Mouse (Mus musculus) left cerebral cortex, adult 6 months (tissue): ENCODE measurements around the gene Hadha. TPM values are rescaled to one million over a fixed set of nuclear protein-coding genes. Genes with fewer than 3 reads are reported as not detected.

ENCODE experiments used
- long read RNA-seq, 2 experiments: library from polyadenylated mRNA; unstranded; transcript quantifications; one replicate each; pipeline ENCODE4 v2.0.0; 2019 to 2020
- polyA plus RNA-seq: library from polyadenylated mRNA; unstranded; fragments of <200 nt; fragmentation: Nextera tagmentation; gene quantifications from 2 replicates; pipeline ENCODE4 v1.2.3, GENCODE M21; 2021

Hadha gene
- polyA plus RNA-seq: 36.1 and 43.7 TPM in 2 replicates
- long read RNA-seq, experiment 1, full-length matches to known transcripts: 199 of 231 reads
- long read RNA-seq, experiment 1, partial matches to known transcripts: 21 of 231 reads
- long read RNA-seq, experiment 1, other reads (novel, unspliced or antisense): 11 of 231 reads
- long read RNA-seq, experiment 2, full-length matches to known transcripts: 20 of 45 reads
- long read RNA-seq, experiment 2, partial matches to known transcripts: 24 of 45 reads
- long read RNA-seq, experiment 2, other reads (novel, unspliced or antisense): 1 of 45 reads

GRCm38 (mm10) chr5:30154474-30155394 is at the start of gene Hadha, which contains the start of gene Hadhb:
TSS of gene Hadha (minus strand) at chr5:30155162.
TSS of gene Hadhb (plus strand) at chr5:30155248.

GRCm38 (mm10) chr5:30105668-30106300 is 49.2 kb downstream of the Hadha start, which contains the start of gene 3110082J24Rik:
TSS of gene 3110082J24Rik (minus strand) at chr5:30106086.

GRCm38 (mm10) chr5:30104841-30105667 is 49.9 kb downstream of the Hadha start, which contains the start of gene Garem2:
TSS of gene Garem2 (plus strand) at chr5:30105161.

GRCm38 (mm10) chr5:30072825-30073821 is 81.8 kb downstream of the Hadha start, which contains the start of gene Tyms:
TSS of gene Tyms (minus strand) at chr5:30073617.

Other genes with a start within 250 kb of the Hadha start
- gene Il6, start 142.0 kb downstream of the Hadha start, polyA plus RNA-seq: 0.11 TPM in 1 of 2 replicates, not detected in the other
- gene Tyms, start 81.5 kb downstream of the Hadha start, polyA plus RNA-seq: 3.7 and 4.1 TPM in 2 replicates
- gene Garem2, start 50.0 kb downstream of the Hadha start, polyA plus RNA-seq: 0.99 and 5.0 TPM in 2 replicates
- gene 3110082J24Rik, start 49.1 kb downstream of the Hadha start, polyA plus RNA-seq: 0.93 and 6.4 TPM in 2 replicates
- 112 and 115 TPM in 2 replicates for gene Hadhb, start 86 bp upstream of the Hadha start, polyA plus RNA-seq
- not detected in 2 replicates for gene Adgrf3, start 50.6 kb upstream of the Hadha start, polyA plus RNA-seq
- gene Selenoi, start 77.4 kb upstream of the Hadha start, polyA plus RNA-seq: 14.2 and 14.3 TPM in 2 replicates
- gene Drc1, start 126.2 kb upstream of the Hadha start, polyA plus RNA-seq: 9.9 and 13.2 TPM in 2 replicates